8 mouse cellular contexts compared by ENCODE assay signal in genomic region chr15:89211716-89212461, GRCm38 (mm10). TPM values are rescaled to one million over a fixed set of nuclear protein-coding genes. Genes with fewer than 3 reads are reported as not detected.
DNase-seq lines count a peak whose midpoint lies in the region; ATAC-seq and TF ChIP-seq lines count a peak whose summit lies in the region.

No protein-coding gene starts in this region.

- TF ChIP-seq POLR2A in bone marrow macrophage, adult 2 months (IDR thresholded peaks at IDR 0.05; ENCODE audit: borderline replicate concordance, low read depth, low read length) = no peak

- H3K9ac ChIP-seq in forebrain, embryonic 15.5 days (replicated peaks) = peak overlapping the region; percentile 99
- H3K9ac ChIP-seq in intestine, embryonic 16.5 days (ENCODE audit: low read depth, low read length) = peak overlapping the region; percentile 99
- H3K9ac ChIP-seq in lung, embryonic 15.5 days = peak overlapping the region; percentile 91

- peaks cover 12% of the 10 kb centered on the region for H3K36me3 ChIP-seq in forebrain, embryonic 15.5 days
- H3K36me3 ChIP-seq in intestine, embryonic 16.5 days (ENCODE audit: control insufficient read depth, insufficient read depth, low read length) = no peaks in the 10 kb centered on the region; the same call in 1 of the 2 replicates
- H3K36me3 ChIP-seq in lung, embryonic 15.5 days = peaks cover 7% of the 10 kb centered on the region

- no peaks in the 10 kb centered on the region for H3K27me3 ChIP-seq in forebrain, embryonic 15.5 days
- H3K27me3 ChIP-seq in intestine, embryonic 16.5 days (replicated peaks; ENCODE audit: control insufficient read depth, insufficient read depth, low read length) = no peaks in the 10 kb centered on the region
- H3K27me3 ChIP-seq in lung, embryonic 15.5 days = no peaks in the 10 kb centered on the region

- no peaks in the 10 kb centered on the region for H3K9me3 ChIP-seq in forebrain, embryonic 15.5 days
- no peaks in the 10 kb centered on the region for H3K9me3 ChIP-seq in intestine, embryonic 16.5 days (ENCODE audit: control insufficient read depth, low read length)
- no peaks in the 10 kb centered on the region for H3K9me3 ChIP-seq in lung, embryonic 15.5 days

- TF ChIP-seq CTCF in bone marrow macrophage, adult 2 months (IDR thresholded peaks at IDR 0.05; ENCODE audit: low read depth, low read length) = no peak

- H3K4me3 ChIP-seq in bone marrow macrophage, adult 2 months (ENCODE audit: insufficient read depth, low read length) = peak overlapping the region; percentile 91
- H3K4me3 ChIP-seq in forebrain, embryonic 15.5 days = peak overlapping the region; percentile 87
- peak overlapping the region; percentile 98 for H3K4me3 ChIP-seq in intestine, embryonic 16.5 days (ENCODE audit: low read length)
- peak overlapping the region; percentile 95 for H3K4me3 ChIP-seq in lung, embryonic 15.5 days

- peak overlapping the region; percentile 22; the same call in 1 of the 2 replicates for H3K27ac ChIP-seq in bone marrow macrophage, adult 2 months (ENCODE audit: insufficient read depth, low read depth, low read length)
- peak overlapping the region; percentile 87 for H3K27ac ChIP-seq in forebrain, embryonic 15.5 days (replicated peaks)
- peak overlapping the region; percentile 84 for H3K27ac ChIP-seq in intestine, embryonic 16.5 days (ENCODE audit: low read length)
- H3K27ac ChIP-seq in lung, embryonic 15.5 days = peak overlapping the region; percentile 89

- H3K4me2 ChIP-seq in forebrain, embryonic 15.5 days (replicated peaks) = peak overlapping the region; percentile 79
- peak overlapping the region; percentile 91 for H3K4me2 ChIP-seq in intestine, embryonic 16.5 days (ENCODE audit: low read depth, low read length)
- peak overlapping the region; percentile 87 for H3K4me2 ChIP-seq in lung, embryonic 15.5 days

- H3K4me1 ChIP-seq in bone marrow macrophage, adult 2 months (ENCODE audit: control insufficient read depth, insufficient read depth, low read length) = peaks cover 7% of the 10 kb centered on the region; the same call in 1 of the 2 replicates
- H3K4me1 ChIP-seq in forebrain, embryonic 15.5 days = peaks cover 33% of the 10 kb centered on the region
- peaks cover 11% of the 10 kb centered on the region for H3K4me1 ChIP-seq in intestine, embryonic 16.5 days (ENCODE audit: control insufficient read depth, insufficient read depth, low read length)
- peaks cover 14% of the 10 kb centered on the region for H3K4me1 ChIP-seq in lung, embryonic 15.5 days

- DNase-seq in retina, adult 2 months (ENCODE audit: low read depth, low spot score) = peak; percentile 23
- no peak for DNase-seq in retina, embryonic 14.5 days (ENCODE audit: low spot score)
- peak; percentile 48 for DNase-seq in retina, postnatal 1 day
- no peak for DNase-seq in B cell, adult 2 months

- no peak; the same call in 1 of the 2 replicates for ATAC-seq in forebrain, embryonic 15.5 days (replicated peaks)
- ATAC-seq in intestine, embryonic 16.5 days = peak; percentile 54
- peak; percentile 63 for ATAC-seq in lung, embryonic 15.5 days (ENCODE audit: borderline replicate concordance, extremely low read depth, low FRiP score, low TSS enrichment)

- WGBS in forebrain, embryonic 15.5 days = 1% methylated on average over 35 of the region's 35 CpGs
- 2% methylated on average over 35 of the region's 35 CpGs for WGBS in intestine, embryonic 16.5 days
- 2% methylated on average over 30 of the region's 35 CpGs for WGBS in lung, embryonic 15.5 days

RNA-seq across cellular contexts. Expression of gene Ppp6r2, which starts 0.5 kb away (rescaled TPM):
- 31.6 and 32.7 TPM in 2 replicates for polyA plus RNA-seq in bone marrow macrophage, adult 2 months (2012; ENCODE audit: insufficient read depth, insufficient read length, missing spikeins)
- polyA plus RNA-seq in forebrain, embryonic 15.5 days (2015; fragmentation: Nextera tagmentation; extraction: Ambion mirVana) = 79.8 and 83.6 TPM in 2 replicates
- polyA plus RNA-seq in intestine, embryonic 16.5 days (2015; fragmentation: Nextera tagmentation; extraction: Ambion mirVana) = 18.0 and 20.1 TPM in 2 replicates
- 24.5 and 28.5 TPM in 2 replicates for polyA plus RNA-seq in lung, embryonic 15.5 days (2015; fragmentation: Nextera tagmentation; extraction: Ambion mirVana)

RNA-seq across cellular contexts. Expression of gene Dennd6b, which starts 15.6 kb away (rescaled TPM):
- 3.4 and 3.8 TPM in 2 replicates for polyA plus RNA-seq in bone marrow macrophage, adult 2 months (2012; ENCODE audit: insufficient read depth, insufficient read length, missing spikeins)
- 58.5 and 62.2 TPM in 2 replicates for polyA plus RNA-seq in forebrain, embryonic 15.5 days (2015; fragmentation: Nextera tagmentation; extraction: Ambion mirVana)
- 10.9 and 13.0 TPM in 2 replicates for polyA plus RNA-seq in intestine, embryonic 16.5 days (2015; fragmentation: Nextera tagmentation; extraction: Ambion mirVana)
- 11.0 and 11.8 TPM in 2 replicates for polyA plus RNA-seq in lung, embryonic 15.5 days (2015; fragmentation: Nextera tagmentation; extraction: Ambion mirVana)

RNA-seq across cellular contexts. Expression of gene Plxnb2, which starts 31.3 kb away (rescaled TPM):
- 432 and 457 TPM in 2 replicates for polyA plus RNA-seq in bone marrow macrophage, adult 2 months (2012; ENCODE audit: insufficient read depth, insufficient read length, missing spikeins)
- polyA plus RNA-seq in forebrain, embryonic 15.5 days (2015; fragmentation: Nextera tagmentation; extraction: Ambion mirVana) = 113 and 118 TPM in 2 replicates
- polyA plus RNA-seq in intestine, embryonic 16.5 days (2015; fragmentation: Nextera tagmentation; extraction: Ambion mirVana) = 98.5 and 104 TPM in 2 replicates
- polyA plus RNA-seq in lung, embryonic 15.5 days (2015; fragmentation: Nextera tagmentation; extraction: Ambion mirVana) = 123 and 128 TPM in 2 replicates

Comparison
In these comparisons a context has a peak if more than half of its experiments do, and no peak if none do; other contexts are left out.
1. DNase-seq: peak in retina, adult 2 months (single experiment) and retina, postnatal 1 day (single experiment); none in retina, embryonic 14.5 days (single experiment) and B cell, adult 2 months (0 of 2).
2. H3K27ac ChIP-seq: peak in every context shown above with its lines; median percentile 89 in lung, embryonic 15.5 days; 87 in forebrain, embryonic 15.5 days; 84 in intestine, embryonic 16.5 days; 22 in bone marrow macrophage, adult 2 months.
3. Peak in every context shown above with its lines, with median percentiles within 50 percentile points of each other: H3K4me3 ChIP-seq, H3K4me2 ChIP-seq and H3K9ac ChIP-seq.